Mouse (Mus musculus) ES-Bruce4 (cell line): ENCODE measurements around the gene Mpzl1. TPM values are rescaled to one million over a fixed set of nuclear protein-coding genes. Genes with fewer than 3 reads are reported as not detected.

Experiments used
- H3K27ac ChIP-seq: 2 replicates; pipeline ENCODE4 v1.5.1; 2012; ENCODE audit warnings: low read length, inconsistent platforms; ENCODE audit not compliant: insufficient read depth
- H3K27me3 ChIP-seq: 2 replicates; pipeline ENCODE4 v1.6.1; 2012; ENCODE audit warnings: mild to moderate bottlenecking, low read length, inconsistent platforms; ENCODE audit not compliant: control insufficient read depth, poor library complexity, insufficient read depth, severe bottlenecking
- H3K36me3 ChIP-seq: 2 replicates; pipeline ENCODE4 v1.6.1; 2012; ENCODE audit warnings: inconsistent platforms, mild to moderate bottlenecking, low read length, moderate library complexity; ENCODE audit not compliant: control insufficient read depth, poor library complexity, insufficient read depth, severe bottlenecking
- H3K4me1 ChIP-seq: one replicate; pipeline ENCODE4 v1.8.1; 2011; ENCODE audit warnings: low read length; ENCODE audit not compliant: control insufficient read depth, insufficient read depth
- H3K4me3 ChIP-seq: 2 replicates; pipeline ENCODE4 v1.5.1; 2011; ENCODE audit warnings: low read depth, mild to moderate bottlenecking, low read length
- H3K9ac ChIP-seq: 2 replicates; pipeline ENCODE4 v1.6.1; 2012; ENCODE audit warnings: low read depth, mild to moderate bottlenecking, inconsistent platforms; ENCODE audit not compliant: poor library complexity, severe bottlenecking
- H3K9me3 ChIP-seq: replicated peaks from 2 replicates; pipeline ENCODE4 v1.6.1; 2012; ENCODE audit warnings: mild to moderate bottlenecking, low read length, inconsistent platforms; ENCODE audit not compliant: control insufficient read depth, poor library complexity, insufficient read depth, severe bottlenecking
- CTCF ChIP-seq: IDR thresholded peaks from one replicate; pipeline ENCODE4 v1.8.1; 2011; ENCODE audit warnings: low read depth, low read length
- EP300 ChIP-seq: IDR thresholded peaks from 2 replicates; pipeline ENCODE4 v1.6.1; 2011; ENCODE audit warnings: low read depth, low read length; ENCODE audit not compliant: insufficient read depth
- POLR2A ChIP-seq: IDR thresholded peaks from one replicate; pipeline ENCODE4 v1.8.1; 2011; ENCODE audit warnings: low read length; ENCODE audit not compliant: insufficient read depth
- polyA plus RNA-seq: library from polyadenylated mRNA; stranded (reverse); fragments of >200 nt; gene quantifications from 2 replicates; pipeline ENCODE4 v1.2.4, GENCODE M21; 2011; ENCODE audit warnings: low read depth; ENCODE audit not compliant: missing spikeins, insufficient read depth, insufficient read length

Gene Mpzl1
- polyA plus RNA-seq, 1 experiment: 122 TPM

DNA sequence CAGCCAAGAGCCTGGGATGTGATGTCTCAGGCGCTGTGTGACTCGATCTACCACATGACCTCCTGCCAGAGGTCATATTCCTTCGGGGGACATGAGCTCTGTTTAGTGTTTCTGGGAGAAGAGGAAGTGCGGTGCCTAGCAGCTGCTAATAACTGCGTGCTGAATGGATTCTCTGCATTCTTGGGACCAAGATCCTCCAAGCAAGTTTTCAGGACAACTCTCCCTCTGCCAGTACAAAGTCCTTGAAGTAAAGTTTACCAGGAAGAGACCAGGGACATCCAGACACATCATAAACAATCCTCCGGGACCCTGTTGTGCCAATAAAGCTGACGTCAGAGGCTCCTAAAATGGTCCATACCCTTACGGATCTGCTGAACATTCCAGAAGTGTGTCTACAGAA lies 46.5 kb downstream of the Mpzl1 start:
- Histone ChIP-seq H3K4me3 (no peak overlapping the region), H3K9me3 (no peaks in the 10 kb centered on the region), H3K9ac (no peak overlapping the region), H3K27me3 (no peaks in the 10 kb centered on the region), H3K4me1 (no peaks in the 10 kb centered on the region), H3K27ac (no peak overlapping the region), H3K36me3 (peaks cover 3% of the 10 kb centered on the region; the same call in 1 of the 2 replicates)
- TF ChIP-seq CTCF (no peak), POLR2A (no peak), EP300 (no peak)

GRCm38 (mm10) chr1:165586366-165586765 lies 48.0 kb downstream of the Mpzl1 start:
- H3K9ac ChIP-seq: no peak overlapping the region
- no peak overlapping the region for H3K27ac ChIP-seq
- H3K4me3 ChIP-seq: no peak overlapping the region
- no peaks in the 10 kb centered on the region for H3K9me3 ChIP-seq
- TF ChIP-seq CTCF (no peak), EP300 (no peak), POLR2A (no peak)
- H3K36me3 ChIP-seq: no peaks in the 10 kb centered on the region; the same call in 1 of the 2 replicates
- peaks cover 6% of the 10 kb centered on the region for H3K4me1 ChIP-seq
- H3K27me3 ChIP-seq: no peaks in the 10 kb centered on the region

DNA sequence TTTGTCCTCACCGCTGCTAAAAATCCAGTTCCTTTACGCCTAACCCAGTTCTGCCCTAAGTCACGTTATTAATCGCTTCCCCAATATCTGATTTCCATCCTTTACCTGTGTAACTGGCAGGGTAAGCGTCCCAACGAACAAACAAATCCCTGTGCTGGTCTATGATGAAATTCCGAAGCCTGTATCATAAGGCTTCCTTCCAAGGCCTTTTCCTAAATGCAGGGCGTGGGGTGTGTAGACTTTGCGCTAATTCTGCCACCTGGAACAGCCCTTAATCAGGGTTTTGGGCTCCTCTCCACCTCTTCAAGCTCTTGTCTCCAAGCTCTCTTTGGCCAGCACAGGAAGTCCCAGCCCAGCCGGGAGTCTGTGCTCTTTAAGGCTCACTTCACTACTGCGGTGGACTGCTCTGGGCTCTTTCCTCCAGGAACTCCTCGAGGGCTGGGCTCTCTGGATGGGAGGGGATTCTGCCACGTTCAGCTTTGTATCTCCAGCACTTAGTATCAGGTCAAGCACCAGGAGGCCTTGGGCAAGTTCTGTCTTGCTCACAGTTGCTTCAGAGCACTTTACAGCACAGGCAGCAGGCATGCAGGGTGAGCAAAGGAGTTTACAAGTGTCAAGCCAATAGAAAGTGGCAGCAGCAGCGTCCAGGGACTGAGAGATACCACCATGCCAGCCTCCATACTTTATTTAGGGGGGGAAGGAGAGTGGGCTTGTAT lies 48.8 kb downstream of the Mpzl1 start:
- no peak overlapping the region for H3K27ac ChIP-seq

GRCm38 (mm10) chr1:165583529-165584184 lies 50.7 kb downstream of the Mpzl1 start:
- H3K36me3 ChIP-seq: no peaks in the 10 kb centered on the region
- H3K9ac ChIP-seq: no peak overlapping the region
- no peak overlapping the region for H3K4me3 ChIP-seq
- H3K27ac ChIP-seq: no peak overlapping the region
- no peaks in the 10 kb centered on the region for H3K27me3 ChIP-seq
- TF ChIP-seq CTCF (peak; percentile 97), POLR2A (no peak), EP300 (no peak)
- no peaks in the 10 kb centered on the region for H3K9me3 ChIP-seq
- H3K4me1 ChIP-seq: peaks cover 6% of the 10 kb centered on the region

More for the DNA sequence above, 48.8 kb downstream of the Mpzl1 start:
- Histone ChIP-seq H3K4me3 (no peak overlapping the region), H3K9me3 (no peaks in the 10 kb centered on the region), H3K36me3 (no peaks in the 10 kb centered on the region), H3K9ac (0 out of 2 replicates have a peak overlapping the region, but pooled peaks have one; percentile 15), H3K27me3 (no peaks in the 10 kb centered on the region), H3K4me1 (peaks cover 6% of the 10 kb centered on the region)
- TF ChIP-seq EP300: no peak
- TF ChIP-seq POLR2A: no peak
- no peak for TF ChIP-seq CTCF

- Histone ChIP-seq H3K4me3 (no peak overlapping the region), H3K4me1 (peaks cover 6% of the 10 kb centered on the region), H3K9me3 (no peaks in the 10 kb centered on the region), H3K27ac (no peak overlapping the region), H3K36me3 (no peaks in the 10 kb centered on the region), H3K27me3 (no peaks in the 10 kb centered on the region), H3K9ac (0 out of 2 replicates have a peak overlapping the region, but pooled peaks have one; percentile 8)
- no peak for TF ChIP-seq CTCF
- TF ChIP-seq POLR2A: no peak
- TF ChIP-seq EP300: no peak
These were observed 53.1 kb downstream of the Mpzl1 start for GRCm38 (mm10) chr1:165581255-165581654.

- TF ChIP-seq EP300 (no peak), POLR2A (no peak), CTCF (no peak)
- no peaks in the 10 kb centered on the region for H3K36me3 ChIP-seq
These were observed 55.0 kb downstream of the Mpzl1 start for GRCm38 (mm10) chr1:165579332-165579731.

More at GRCm38 (mm10) chr1:165579332-165579731, 55.0 kb downstream of the Mpzl1 start:
- Histone ChIP-seq H3K27me3 (no peaks in the 10 kb centered on the region), H3K27ac (no peak overlapping the region), H3K4me3 (no peak overlapping the region), H3K9ac (no peak overlapping the region), H3K9me3 (no peaks in the 10 kb centered on the region), H3K4me1 (peaks cover 6% of the 10 kb centered on the region)
